Mouse (Mus musculus) stomach, postnatal 0 days (tissue): ENCODE data around the gene Tmem239.

ENCODE experiments used
- CTCF ChIP-seq: IDR thresholded peaks from 2 replicates; pipeline ENCODE4 v1.5.1; 2016; ENCODE audit warnings: antibody characterized with exemption, low read depth, mild to moderate bottlenecking, moderate library complexity
- EP300 ChIP-seq: optimal IDR thresholded peaks from 2 replicates; pipeline ENCODE3; 2016; ENCODE audit warnings: antibody characterized with exemption

DNA sequence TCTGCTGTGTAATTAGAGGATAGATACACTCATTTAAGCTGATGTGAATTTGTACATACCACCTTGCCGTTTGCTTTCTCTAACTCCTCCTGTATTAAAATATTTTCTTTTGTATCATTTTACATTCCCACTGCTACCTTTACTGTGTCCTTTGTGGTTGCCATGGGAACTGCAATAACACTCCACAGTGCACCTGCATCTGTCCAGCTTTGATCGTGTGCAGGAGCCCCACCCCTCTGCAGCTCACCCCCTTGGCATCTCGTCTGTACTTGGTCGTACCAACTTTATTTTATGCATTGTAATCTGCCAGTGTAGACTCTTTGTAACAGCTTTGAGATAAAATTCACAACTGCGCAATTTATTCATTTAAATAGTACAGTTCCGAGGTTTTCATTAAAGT lies 22.4 kb upstream of the Tmem239 start:
- no peak for TF ChIP-seq EP300
- TF ChIP-seq CTCF, result no peak
